Mouse (Mus musculus) mesoderm, embryonic 11.5 days (tissue): ENCODE data around the gene Kcnk7.

Source experiments
- DNase-seq: peaks from one replicate; pipeline ENCODE4 v3.0.0-alpha.2; 2012; ENCODE audit warnings: low read depth, low spot score

Kcnk7 gene

DNA sequence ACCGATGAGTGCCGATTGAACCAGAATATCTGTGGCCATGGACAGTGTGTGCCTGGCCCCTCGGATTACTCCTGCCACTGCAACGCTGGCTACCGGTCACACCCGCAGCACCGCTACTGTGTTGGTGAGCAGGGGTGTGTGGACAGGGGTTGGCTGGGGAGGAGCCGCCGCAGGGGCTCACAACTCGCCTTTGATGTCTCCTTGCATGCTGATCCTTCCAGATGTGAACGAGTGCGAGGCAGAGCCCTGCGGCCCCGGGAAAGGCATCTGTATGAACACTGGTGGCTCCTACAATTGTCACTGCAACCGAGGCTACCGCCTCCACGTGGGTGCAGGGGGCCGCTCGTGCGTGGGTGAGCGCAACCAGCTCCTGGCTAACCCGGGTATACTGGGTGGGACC, 46.8 kb downstream of the Kcnk7 start:
- no peak for DNase-seq

GRCm38 (mm10) chr19:5751742-5752141, 47.6 kb downstream of the Kcnk7 start:
- DNase-seq, result no peak

- DNase-seq, result no peak
These were observed 52.3 kb downstream of the Kcnk7 start for GRCm38 (mm10) chr19:5756321-5756985.
